Mouse (Mus musculus) spleen, adult 2 months (tissue): ENCODE results near the gene Zfp184.
"Not testable (repeated sequence)": the region's sequence is repeated elsewhere in the genome, so short reads cannot be mapped to it uniquely, and the experiment has no call there.

Experiments
- CTCF ChIP-seq: fragments of 200-500 bp; IDR thresholded peaks from 2 replicates; pipeline ENCODE4 v1.5.1; 2011; ENCODE audit warnings: mild to moderate bottlenecking, inconsistent platforms; ENCODE audit not compliant: insufficient read depth, insufficient read length, insufficient replicate concordance; ENCODE audit errors: extremely low read depth
- POLR2A ChIP-seq: fragments of 200-500 bp; IDR thresholded peaks from 2 replicates; pipeline ENCODE4 v1.6.1; 2011; ENCODE audit warnings: low read depth, low read length, inconsistent platforms

- not testable (repeated sequence) for TF ChIP-seq CTCF, POLR2A
Observed at GRCm38 (mm10) chr13:21900870-21901565, 43.9 kb upstream of the Zfp184 start.
